Mouse (Mus musculus): ENCODE data around the gene Trmt44.

GRCm38 (mm10) chr5:35583221-35583783, 8.4 kb upstream of the Trmt44 start:
- TF ChIP-seq CTCF (IDR thresholded peaks at IDR 0.05; ENCODE audit: insufficient read depth, low read length) (no peak), POLR2A (IDR thresholded peaks at IDR 0.05; ENCODE audit: borderline replicate concordance, extremely low read depth, low read depth, low read length) (no peak)

Measured in lung, adult 2 months (tissue).